Mouse (Mus musculus): Measurements from ENCODE around the gene Prrg2.

DNA sequence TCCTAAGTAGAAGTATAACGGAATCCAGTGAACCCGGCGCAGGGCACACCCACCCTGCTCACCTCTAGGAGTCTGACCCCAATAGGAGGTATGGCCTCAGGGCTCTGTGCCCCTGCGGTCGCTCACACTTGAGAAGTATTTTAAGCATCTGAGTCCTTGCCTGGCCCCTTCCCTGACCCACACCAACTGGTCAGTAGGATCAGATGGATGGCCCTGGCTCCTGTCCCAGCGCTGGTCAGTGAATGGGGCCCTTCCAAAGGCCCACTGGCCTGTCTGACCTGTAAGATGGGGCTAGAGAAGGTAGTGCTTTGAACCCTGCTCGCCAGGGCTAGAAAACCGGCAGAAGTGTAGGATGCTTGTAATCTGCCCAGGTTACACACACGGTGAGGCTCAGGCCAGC is 21.6 kb downstream of the Prrg2 start:
- TF ChIP-seq CTCF (IDR thresholded peaks at IDR 0.05; ENCODE audit: control insufficient read depth, insufficient read depth, low read length) (no peak), POLR2A (IDR thresholded peaks at IDR 0.05; ENCODE audit: borderline replicate concordance, control insufficient read depth, low read depth, low read length) (no peak)
